In the genomic region with DNA sequence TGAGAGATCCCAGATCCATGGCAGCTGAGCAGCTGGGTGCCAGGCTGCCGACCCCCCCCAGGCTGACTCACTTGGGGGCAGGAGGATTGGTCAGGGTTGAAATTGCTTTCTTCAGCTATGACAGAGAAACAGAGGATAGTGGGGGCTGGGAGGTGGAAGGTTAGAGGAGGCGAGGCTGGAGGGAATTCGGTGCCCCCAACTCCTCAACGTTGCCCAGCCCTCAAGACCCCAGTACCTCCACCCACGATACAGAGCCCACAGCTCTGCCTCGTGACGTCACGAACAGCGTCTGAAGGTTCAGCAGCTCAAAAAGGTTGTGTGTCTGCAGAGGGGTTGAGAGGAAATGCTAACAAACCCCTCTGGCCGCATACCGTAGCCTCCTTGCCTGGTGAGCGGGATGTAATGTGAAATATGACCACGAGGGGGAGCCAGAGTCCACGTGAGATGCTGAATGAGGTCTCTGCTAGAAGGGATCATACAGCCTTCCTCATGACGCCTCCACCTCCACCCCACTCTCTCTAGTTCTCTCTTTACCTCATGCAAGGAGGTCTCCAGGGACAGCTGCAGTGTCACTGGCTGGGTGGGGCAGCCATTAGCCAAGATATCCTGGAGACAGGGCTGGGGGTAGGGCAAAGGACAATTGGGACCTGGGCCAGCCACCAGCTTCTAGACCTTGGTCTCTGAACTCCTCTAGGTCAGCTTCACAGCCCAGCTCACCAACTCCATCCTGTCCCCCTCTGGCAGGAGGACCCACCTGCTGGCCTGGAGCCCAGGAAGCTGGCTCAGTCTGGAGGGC, we compare ENCODE assay signal across 8 mouse cellular contexts. TPM values are rescaled to one million over a fixed set of nuclear protein-coding genes. Genes with fewer than 3 reads are reported as not detected.
DNase-seq lines count a peak whose midpoint lies in the region; ATAC-seq and TF ChIP-seq lines count a peak whose summit lies in the region.

No protein-coding gene starts in this region.

- DNase-seq in CD4-positive, CD25-positive, alpha-beta regulatory T cell, adult 2 months (ENCODE audit: low read depth, low spot score) = peak; percentile 89
- DNase-seq in c-Kit-positive CD71-negative TER-119-negative erythroid progenitor cells, embryonic 14.5 days (ENCODE audit: low read depth) = peak; percentile 70
- DNase-seq in heart, postnatal 0 days (ENCODE audit: low spot score) = peak; percentile 86
- peak; percentile 82 to 91 for DNase-seq in kidney, postnatal 36 days
- peak; percentile 51 to 53 (median 51) for DNase-seq in liver, embryonic 14.5 days (ENCODE audit: low read depth in 3 of 3, low spot score in 3 of 3)
- DNase-seq in telencephalon, adult 2 months (ENCODE audit: low read depth, low spot score) = peak; percentile 45

- no peak overlapping the region for H3K4me3 ChIP-seq in forebrain, embryonic 12.5 days (replicated peaks)
- H3K4me3 ChIP-seq in heart, postnatal 0 days (ENCODE audit: low read depth, low read length) = no peak overlapping the region
- H3K4me3 ChIP-seq in liver, embryonic 14.5 days (ENCODE audit: insufficient read depth in 1 of 2, low read depth in 2 of 2, low read length in 2 of 2) = no peak overlapping the region
- H3K4me3 ChIP-seq in neural tube, embryonic 13.5 days = 0 out of 2 replicates have a peak overlapping the region, but pooled peaks have one; percentile 2

- no peaks in the 10 kb centered on the region for H3K9me3 ChIP-seq in forebrain, embryonic 12.5 days
- no peaks in the 10 kb centered on the region for H3K9me3 ChIP-seq in heart, postnatal 0 days (replicated peaks; ENCODE audit: control insufficient read depth, low read length)
- no peaks in the 10 kb centered on the region for H3K9me3 ChIP-seq in liver, embryonic 14.5 days (ENCODE audit: control insufficient read depth, low read length)
- no peaks in the 10 kb centered on the region for H3K9me3 ChIP-seq in neural tube, embryonic 13.5 days

- peaks cover 6% of the 10 kb centered on the region for H3K4me1 ChIP-seq in forebrain, embryonic 12.5 days
- peaks cover 17% of the 10 kb centered on the region for H3K4me1 ChIP-seq in heart, postnatal 0 days (ENCODE audit: control insufficient read depth, insufficient read depth)
- no peaks in the 10 kb centered on the region for H3K4me1 ChIP-seq in liver, embryonic 14.5 days (replicated peaks; ENCODE audit: control insufficient read depth in 2 of 2, insufficient read depth in 2 of 2, low read length in 1 of 2)
- H3K4me1 ChIP-seq in neural tube, embryonic 13.5 days (replicated peaks) = peaks cover 3% of the 10 kb centered on the region; the same call in 1 of the 2 replicates

- TF ChIP-seq EP300 in heart, postnatal 0 days (IDR thresholded peaks at IDR 0.05; ENCODE audit: low read depth) = no peak
- no peak for TF ChIP-seq EP300 in liver, embryonic 14.5 days (IDR thresholded peaks at IDR 0.05; ENCODE audit: low read depth)

- peak; percentile 82 for ATAC-seq in forebrain, embryonic 12.5 days (ENCODE audit: low FRiP score)
- ATAC-seq in heart, postnatal 0 days (ENCODE audit: insufficient read depth, low read depth) = peak; percentile 67
- peak; percentile 28; the same call in 1 of the 2 replicates for ATAC-seq in liver, embryonic 14.5 days (ENCODE audit: insufficient read depth)
- peak; percentile 86 for ATAC-seq in neural tube, embryonic 13.5 days (ENCODE audit: low read depth)

- peak overlapping the region; percentile 32; the same call in 1 of the 2 replicates for H3K4me2 ChIP-seq in forebrain, embryonic 12.5 days
- H3K4me2 ChIP-seq in heart, postnatal 0 days (ENCODE audit: low read depth, low read length) = peak overlapping the region; percentile 35
- H3K4me2 ChIP-seq in liver, embryonic 14.5 days (ENCODE audit: low read depth) = no peak overlapping the region
- H3K4me2 ChIP-seq in neural tube, embryonic 13.5 days = peak overlapping the region; percentile 36

- H3K9ac ChIP-seq in forebrain, embryonic 12.5 days = peak overlapping the region; percentile 33; the same call in 1 of the 2 replicates
- peak overlapping the region; percentile 3; the same call in 1 of the 2 replicates for H3K9ac ChIP-seq in heart, postnatal 0 days (replicated peaks; ENCODE audit: low read depth, low read length)
- no peak overlapping the region for H3K9ac ChIP-seq in liver, embryonic 14.5 days (replicated peaks)
- H3K9ac ChIP-seq in neural tube, embryonic 13.5 days = peak overlapping the region; percentile 53; the same call in 1 of the 2 replicates

- 15% methylated on average over 15 of the region's 15 CpGs for WGBS in forebrain, embryonic 12.5 days
- 11% methylated on average over 15 of the region's 15 CpGs for WGBS in heart, postnatal 0 days
- WGBS in liver, embryonic 14.5 days (ENCODE audit: insufficient replicate concordance) = 11% methylated on average over 15 of the region's 15 CpGs
- 16% methylated on average over 15 of the region's 15 CpGs for WGBS in neural tube, embryonic 13.5 days

- peaks cover 29% of the 10 kb centered on the region; the same call in 1 of the 2 replicates for H3K27me3 ChIP-seq in forebrain, embryonic 12.5 days
- H3K27me3 ChIP-seq in heart, postnatal 0 days (ENCODE audit: control insufficient read depth, insufficient read depth, low read length) = no peaks in the 10 kb centered on the region
- no peaks in the 10 kb centered on the region for H3K27me3 ChIP-seq in liver, embryonic 14.5 days (ENCODE audit: control insufficient read depth, insufficient read depth, low read length)
- H3K27me3 ChIP-seq in neural tube, embryonic 13.5 days = peaks cover 5% of the 10 kb centered on the region; the same call in 1 of the 2 replicates

- peak; percentile 97 for TF ChIP-seq CTCF in heart, postnatal 0 days (IDR thresholded peaks at IDR 0.05; ENCODE audit: low read depth)
- TF ChIP-seq CTCF in liver, embryonic 14.5 days (IDR thresholded peaks at IDR 0.05; ENCODE audit: low read depth) = peak; percentile 98

- H3K36me3 ChIP-seq in forebrain, embryonic 12.5 days (replicated peaks) = no peaks in the 10 kb centered on the region
- no peaks in the 10 kb centered on the region for H3K36me3 ChIP-seq in heart, postnatal 0 days (replicated peaks; ENCODE audit: control insufficient read depth, insufficient read depth, low read length)
- no peaks in the 10 kb centered on the region for H3K36me3 ChIP-seq in liver, embryonic 14.5 days (replicated peaks; ENCODE audit: control insufficient read depth, insufficient read depth, low read depth)
- no peaks in the 10 kb centered on the region for H3K36me3 ChIP-seq in neural tube, embryonic 13.5 days

- no peak overlapping the region for H3K27ac ChIP-seq in forebrain, embryonic 12.5 days
- H3K27ac ChIP-seq in heart, postnatal 0 days (ENCODE audit: low read depth) = no peak overlapping the region
- H3K27ac ChIP-seq in liver, embryonic 14.5 days = no peak overlapping the region
- H3K27ac ChIP-seq in neural tube, embryonic 13.5 days (replicated peaks) = no peak overlapping the region

RNA-seq across cellular contexts. Expression of gene Clcnka, which starts 6.2 kb away (rescaled TPM):
- not detected in 2 replicates for polyA plus RNA-seq in forebrain, embryonic 12.5 days (2016; fragmentation: Nextera tagmentation; extraction: Ambion mirVana)
- not detected in 2 replicates for total RNA-seq in heart, postnatal 0 days (2014; rRNA removed; ENCODE audit: low replicate concordance)
- polyA plus RNA-seq in heart, postnatal 0 days (2015; fragmentation: Nextera tagmentation; extraction: Ambion mirVana) = not detected in 2 replicates
- not detected in 2 replicates for polyA plus RNA-seq in liver, embryonic 14.5 days (2012; rRNA removed)
- not detected in 2 replicates for polyA plus RNA-seq in liver, embryonic 14.5 days (2014; fragmentation: Nextera tagmentation; extraction: Ambion mirVana)
- not detected in 2 replicates for polyA plus RNA-seq in neural tube, embryonic 13.5 days (2015; fragmentation: Nextera tagmentation; extraction: Ambion mirVana)

RNA-seq across cellular contexts. Expression of gene Clcnkb, which starts 11.1 kb away (rescaled TPM):
- not detected in 2 replicates for polyA plus RNA-seq in forebrain, embryonic 12.5 days (2016; fragmentation: Nextera tagmentation; extraction: Ambion mirVana)
- 0.23 and 0.65 TPM in 2 replicates for total RNA-seq in heart, postnatal 0 days (2014; rRNA removed; ENCODE audit: low replicate concordance)
- polyA plus RNA-seq in heart, postnatal 0 days (2015; fragmentation: Nextera tagmentation; extraction: Ambion mirVana) = 0.58 and 0.87 TPM in 2 replicates
- not detected in 2 replicates for polyA plus RNA-seq in liver, embryonic 14.5 days (2012; rRNA removed)
- not detected in 2 replicates for polyA plus RNA-seq in liver, embryonic 14.5 days (2014; fragmentation: Nextera tagmentation; extraction: Ambion mirVana)
- not detected in 2 replicates for polyA plus RNA-seq in neural tube, embryonic 13.5 days (2015; fragmentation: Nextera tagmentation; extraction: Ambion mirVana)

RNA-seq across cellular contexts. Expression of gene Hspb7, which starts 15.9 kb away (rescaled TPM):
- not detected in 2 replicates for polyA plus RNA-seq in forebrain, embryonic 12.5 days (2016; fragmentation: Nextera tagmentation; extraction: Ambion mirVana)
- 556 and 673 TPM in 2 replicates for total RNA-seq in heart, postnatal 0 days (2014; rRNA removed; ENCODE audit: low replicate concordance)
- 195 and 203 TPM in 2 replicates for polyA plus RNA-seq in heart, postnatal 0 days (2015; fragmentation: Nextera tagmentation; extraction: Ambion mirVana)
- polyA plus RNA-seq in liver, embryonic 14.5 days (2012; rRNA removed) = 0.06 and 0.11 TPM in 2 replicates
- not detected in 2 replicates for polyA plus RNA-seq in liver, embryonic 14.5 days (2014; fragmentation: Nextera tagmentation; extraction: Ambion mirVana)
- not detected in 2 replicates for polyA plus RNA-seq in neural tube, embryonic 13.5 days (2015; fragmentation: Nextera tagmentation; extraction: Ambion mirVana)

RNA-seq across cellular contexts. Expression of gene Srarp, which starts 31.2 kb away (rescaled TPM):
- not detected in 2 replicates for polyA plus RNA-seq in forebrain, embryonic 12.5 days (2016; fragmentation: Nextera tagmentation; extraction: Ambion mirVana)
- not detected in 2 replicates for total RNA-seq in heart, postnatal 0 days (2014; rRNA removed; ENCODE audit: low replicate concordance)
- not detected in 2 replicates for polyA plus RNA-seq in heart, postnatal 0 days (2015; fragmentation: Nextera tagmentation; extraction: Ambion mirVana)
- not detected in 2 replicates for polyA plus RNA-seq in liver, embryonic 14.5 days (2012; rRNA removed)
- not detected in 2 replicates for polyA plus RNA-seq in liver, embryonic 14.5 days (2014; fragmentation: Nextera tagmentation; extraction: Ambion mirVana)
- polyA plus RNA-seq in neural tube, embryonic 13.5 days (2015; fragmentation: Nextera tagmentation; extraction: Ambion mirVana) = not detected in 2 replicates

RNA-seq across cellular contexts. Expression of gene Fam131c, which starts 36.7 kb away (rescaled TPM):
- polyA plus RNA-seq in forebrain, embryonic 12.5 days (2016; fragmentation: Nextera tagmentation; extraction: Ambion mirVana) = 1.00 and 1.1 TPM in 2 replicates
- 2.2 TPM in 1 of 2 replicates, not detected in the other for total RNA-seq in heart, postnatal 0 days (2014; rRNA removed; ENCODE audit: low replicate concordance)
- 0.14 and 0.20 TPM in 2 replicates for polyA plus RNA-seq in heart, postnatal 0 days (2015; fragmentation: Nextera tagmentation; extraction: Ambion mirVana)
- polyA plus RNA-seq in liver, embryonic 14.5 days (2012; rRNA removed) = 0.03 and 0.09 TPM in 2 replicates
- 0.09 TPM in 1 of 2 replicates, not detected in the other for polyA plus RNA-seq in liver, embryonic 14.5 days (2014; fragmentation: Nextera tagmentation; extraction: Ambion mirVana)
- polyA plus RNA-seq in neural tube, embryonic 13.5 days (2015; fragmentation: Nextera tagmentation; extraction: Ambion mirVana) = 12.6 and 14.2 TPM in 2 replicates

Comparison
In these comparisons a context has a peak if more than half of its experiments do, and no peak if none do; other contexts are left out.
1. ATAC-seq: peak in every context shown above with its lines; median percentile 86 in neural tube, embryonic 13.5 days; 82 in forebrain, embryonic 12.5 days; 67 in heart, postnatal 0 days; 28 in liver, embryonic 14.5 days.
2. RNA of gene Hspb7, which starts 15.9 kb away (polyA plus RNA-seq): 195 to 203 TPM in heart, postnatal 0 days; 0.06 to 0.11 TPM in liver, embryonic 14.5 days, not detected in neural tube, embryonic 13.5 days and not detected in forebrain, embryonic 12.5 days; every median in the first group is over 100 times any median in the second.
3. Peak in every context shown above with its lines, with median percentiles within 50 percentile points of each other: DNase-seq.